Mouse (Mus musculus) mouse trophoblast stem cell (cell line): ENCODE measurements at regions not wholly inside any gene's neighbourhood (a gene's known extent, or its start where the extent isn't known, plus 50 kb on each side); places are given as distances from the start of the nearest gene placed in this dataset.

Experiments
- in situ Hi-C, 2 experiments: fragments of 300-500 bp; cut with MseI, MboI; formaldehyde crosslinking; loops; 2 replicates in 1 of 2; 3 replicates in 1 of 2; pipeline ENCODE4 v1.15.1; 2025

- in situ Hi-C loops, result no loop called here
Observed at GRCm38 (mm10) chr6:100143586-100144301, 143.5 kb downstream of the Rybp start.

- in situ Hi-C loops, result no loop called here
Observed at GRCm38 (mm10) chr6:100141225-100141624, 146.1 kb downstream of the Rybp start.

GRCm38 (mm10) chr6:100140581-100141114, 146.6 kb downstream of the Rybp start:
- in situ Hi-C loops, result no loop called here

- in situ Hi-C loops, result no loop called here
Observed at GRCm38 (mm10) chr6:100139809-100140208, 147.5 kb downstream of the Rybp start.

- in situ Hi-C loops, result no loop called here
Observed at GRCm38 (mm10) chr6:100138659-100139058, 148.6 kb downstream of the Rybp start.

- in situ Hi-C loops, result no loop called here
Observed at GRCm38 (mm10) chr6:100135177-100135576, 152.1 kb downstream of the Rybp start.

GRCm38 (mm10) chr6:100133970-100134369, 153.3 kb downstream of the Rybp start:
- in situ Hi-C loops, result no loop called here

- in situ Hi-C loops, result no loop called here
Observed at GRCm38 (mm10) chr6:100132916-100133600, 154.2 kb downstream of the Rybp start.

- in situ Hi-C loops, result no loop called here
Observed at GRCm38 (mm10) chr6:100127221-100128143, 159.8 kb downstream of the Rybp start.

- in situ Hi-C loops, result no loop called here
Observed at GRCm38 (mm10) chr6:100126736-100127135, 160.5 kb downstream of the Rybp start.

GRCm38 (mm10) chr6:100126326-100126725, 161.0 kb downstream of the Rybp start:
- in situ Hi-C loops, result no loop called here

GRCm38 (mm10) chr6:100121240-100121639, 166.0 kb downstream of the Rybp start:
- in situ Hi-C loops, result no loop called here

GRCm38 (mm10) chr6:100120017-100120944, 167.0 kb downstream of the Rybp start:
- in situ Hi-C loops, result no loop called here

GRCm38 (mm10) chr6:100117084-100117483, 170.2 kb downstream of the Rybp start:
- in situ Hi-C loops, result no loop called here

- in situ Hi-C loops, result no loop called here
Observed at GRCm38 (mm10) chr6:100113393-100114137, 173.7 kb downstream of the Rybp start.

- in situ Hi-C loops, result no loop called here
Observed at GRCm38 (mm10) chr6:100110981-100111660, 176.2 kb downstream of the Rybp start.

- in situ Hi-C loops, result no loop called here
Observed at GRCm38 (mm10) chr6:100109979-100110378, 177.3 kb downstream of the Rybp start.

GRCm38 (mm10) chr6:100109351-100109750, 177.9 kb downstream of the Rybp start:
- in situ Hi-C loops, result no loop called here

GRCm38 (mm10) chr6:100107508-100107907, 179.8 kb downstream of the Rybp start:
- in situ Hi-C loops, result no loop called here
